Mouse (Mus musculus) subcutaneous adipose tissue, adult 2 months (tissue): Measurements from ENCODE around the gene Nectin3. TPM values are rescaled to one million over a fixed set of nuclear protein-coding genes. Genes with fewer than 3 reads are reported as not detected.

Experiments
- polyA plus RNA-seq: library from polyadenylated mRNA; depleted of rRNA; stranded (reverse); fragments of >200 nt; gene quantifications from 2 replicates; pipeline ENCODE4 v1.2.3, GENCODE M21; 2012; ENCODE audit warnings: low replicate concordance; rRNA removed

The Nectin3 gene
- polyA plus RNA-seq, result 2.9 and 11.3 TPM in 2 replicates

GRCm38 (mm10) chr16:46498421-46498789 is at the start of gene Nectin3:
TSS of gene Nectin3 (minus strand) at chr16:46498525.

